Mouse (Mus musculus): Measurements from ENCODE around the gene Mgrn1.

Mgrn1 gene

GRCm38 (mm10) chr16:4916608-4917007 is 30.6 kb downstream of the Mgrn1 start:
- no peaks in the 10 kb centered on the region for H3K27me3 ChIP-seq (ENCODE audit: insufficient read depth, low read length)
- H3K4me3 ChIP-seq (replicated peaks; ENCODE audit: low read length): no peak overlapping the region
- peaks cover 84% of the 10 kb centered on the region for H3K36me3 ChIP-seq (ENCODE audit: insufficient read depth, low read length)
- peaks cover 42% of the 10 kb centered on the region for H3K4me1 ChIP-seq (replicated peaks; ENCODE audit: low read depth, low read length)
- no peaks in the 10 kb centered on the region for H3K9me3 ChIP-seq (ENCODE audit: low read length)
- TF ChIP-seq NANOG (IDR thresholded peaks at IDR 0.05; ENCODE audit: borderline replicate concordance, low read length): no peak
- no peak for TF ChIP-seq CTCF (conservative IDR thresholded peaks at IDR 0.05; ENCODE audit: low read length)
- TF ChIP-seq POU5F1 (IDR thresholded peaks at IDR 0.05; ENCODE audit: borderline replicate concordance, low read length): no peak

GRCm38 (mm10) chr16:4920556-4920955 is 34.5 kb downstream of the Mgrn1 start:
- Histone ChIP-seq H3K36me3 (ENCODE audit: insufficient read depth, low read length) (peaks cover 90% of the 10 kb centered on the region), H3K4me3 (replicated peaks; ENCODE audit: low read length) (no peak overlapping the region), H3K4me1 (replicated peaks; ENCODE audit: low read depth, low read length) (peaks cover 12% of the 10 kb centered on the region), H3K27me3 (ENCODE audit: insufficient read depth, low read length) (no peaks in the 10 kb centered on the region), H3K9me3 (ENCODE audit: low read length) (no peaks in the 10 kb centered on the region)
- no peak for TF ChIP-seq POU5F1 (IDR thresholded peaks at IDR 0.05; ENCODE audit: borderline replicate concordance, low read length)
- TF ChIP-seq CTCF (conservative IDR thresholded peaks at IDR 0.05; ENCODE audit: low read length): no peak

GRCm38 (mm10) chr16:4922481-4922880 is 36.4 kb downstream of the Mgrn1 start:
- Histone ChIP-seq H3K36me3 (ENCODE audit: insufficient read depth, low read length) (peaks cover 93% of the 10 kb centered on the region), H3K4me3 (replicated peaks; ENCODE audit: low read length) (no peak overlapping the region), H3K9me3 (ENCODE audit: low read length) (no peaks in the 10 kb centered on the region), H3K4me1 (replicated peaks; ENCODE audit: low read depth, low read length) (no peaks in the 10 kb centered on the region), H3K27me3 (ENCODE audit: insufficient read depth, low read length) (no peaks in the 10 kb centered on the region)
- TF ChIP-seq POU5F1 (IDR thresholded peaks at IDR 0.05; ENCODE audit: borderline replicate concordance, low read length): no peak
- TF ChIP-seq CTCF (conservative IDR thresholded peaks at IDR 0.05; ENCODE audit: low read length): no peak
- TF ChIP-seq NANOG (IDR thresholded peaks at IDR 0.05; ENCODE audit: borderline replicate concordance, low read length): no peak

- Histone ChIP-seq H3K27me3 (ENCODE audit: insufficient read depth, low read length) (no peaks in the 10 kb centered on the region), H3K4me1 (replicated peaks; ENCODE audit: low read depth, low read length) (no peaks in the 10 kb centered on the region), H3K9me3 (ENCODE audit: low read length) (no peaks in the 10 kb centered on the region), H3K36me3 (ENCODE audit: insufficient read depth, low read length) (peaks cover 96% of the 10 kb centered on the region), H3K4me3 (replicated peaks; ENCODE audit: low read length) (no peak overlapping the region)
- TF ChIP-seq POU5F1 (IDR thresholded peaks at IDR 0.05; ENCODE audit: borderline replicate concordance, low read length): no peak
- TF ChIP-seq CTCF (conservative IDR thresholded peaks at IDR 0.05; ENCODE audit: low read length): no peak
- no peak for TF ChIP-seq NANOG (IDR thresholded peaks at IDR 0.05; ENCODE audit: borderline replicate concordance, low read length)
Measured at GRCm38 (mm10) chr16:4923996-4924395, 37.9 kb downstream of the Mgrn1 start.

GRCm38 (mm10) chr16:4927967-4928366 is 41.9 kb downstream of the Mgrn1 start:
- Histone ChIP-seq H3K27me3 (ENCODE audit: insufficient read depth, low read length) (no peaks in the 10 kb centered on the region), H3K4me3 (replicated peaks; ENCODE audit: low read length) (no peak overlapping the region), H3K9me3 (ENCODE audit: low read length) (no peaks in the 10 kb centered on the region), H3K36me3 (ENCODE audit: insufficient read depth, low read length) (peaks cover 92% of the 10 kb centered on the region), H3K4me1 (replicated peaks; ENCODE audit: low read depth, low read length) (no peaks in the 10 kb centered on the region)
- TF ChIP-seq CTCF (conservative IDR thresholded peaks at IDR 0.05; ENCODE audit: low read length) (no peak), NANOG (IDR thresholded peaks at IDR 0.05; ENCODE audit: borderline replicate concordance, low read length) (no peak), POU5F1 (IDR thresholded peaks at IDR 0.05; ENCODE audit: borderline replicate concordance, low read length) (no peak)

GRCm38 (mm10) chr16:4928474-4928873 is 42.4 kb downstream of the Mgrn1 start:
- no peak overlapping the region for H3K4me3 ChIP-seq (replicated peaks; ENCODE audit: low read length)
- no peak for TF ChIP-seq NANOG (IDR thresholded peaks at IDR 0.05; ENCODE audit: borderline replicate concordance, low read length)
- no peak for TF ChIP-seq CTCF (conservative IDR thresholded peaks at IDR 0.05; ENCODE audit: low read length)
- TF ChIP-seq POU5F1 (IDR thresholded peaks at IDR 0.05; ENCODE audit: borderline replicate concordance, low read length): no peak
- H3K36me3 ChIP-seq (ENCODE audit: insufficient read depth, low read length): peaks cover 92% of the 10 kb centered on the region
- no peaks in the 10 kb centered on the region for H3K9me3 ChIP-seq (ENCODE audit: low read length)
- no peaks in the 10 kb centered on the region for H3K4me1 ChIP-seq (replicated peaks; ENCODE audit: low read depth, low read length)
- H3K27me3 ChIP-seq (ENCODE audit: insufficient read depth, low read length): no peaks in the 10 kb centered on the region

- no peaks in the 10 kb centered on the region for H3K9me3 ChIP-seq (ENCODE audit: low read length)
- H3K27me3 ChIP-seq (ENCODE audit: insufficient read depth, low read length): no peaks in the 10 kb centered on the region
- H3K36me3 ChIP-seq (ENCODE audit: insufficient read depth, low read length): peaks cover 89% of the 10 kb centered on the region
- no peaks in the 10 kb centered on the region; the same call in 1 of the 2 replicates for H3K4me1 ChIP-seq (replicated peaks; ENCODE audit: low read depth, low read length)
- TF ChIP-seq POU5F1 (IDR thresholded peaks at IDR 0.05; ENCODE audit: borderline replicate concordance, low read length): no peak
- no peak for TF ChIP-seq NANOG (IDR thresholded peaks at IDR 0.05; ENCODE audit: borderline replicate concordance, low read length)
- TF ChIP-seq CTCF (conservative IDR thresholded peaks at IDR 0.05; ENCODE audit: low read length): no peak
- H3K4me3 ChIP-seq (replicated peaks; ENCODE audit: low read length): no peak overlapping the region
Measured at GRCm38 (mm10) chr16:4932429-4932828, 46.4 kb downstream of the Mgrn1 start.

GRCm38 (mm10) chr16:4935430-4935829 is 49.4 kb downstream of the Mgrn1 start:
- no peak for TF ChIP-seq CTCF (conservative IDR thresholded peaks at IDR 0.05; ENCODE audit: low read length)
- TF ChIP-seq POU5F1 (IDR thresholded peaks at IDR 0.05; ENCODE audit: borderline replicate concordance, low read length): no peak
- no peak for TF ChIP-seq NANOG (IDR thresholded peaks at IDR 0.05; ENCODE audit: borderline replicate concordance, low read length)

GRCm38 (mm10) chr16:4935931-4936703 is 50.1 kb downstream of the Mgrn1 start:
- Histone ChIP-seq H3K27me3 (ENCODE audit: insufficient read depth, low read length) (no peaks in the 10 kb centered on the region), H3K4me3 (replicated peaks; ENCODE audit: low read length) (no peak overlapping the region), H3K36me3 (ENCODE audit: insufficient read depth, low read length) (peaks cover 82% of the 10 kb centered on the region), H3K9me3 (ENCODE audit: low read length) (no peaks in the 10 kb centered on the region), H3K4me1 (replicated peaks; ENCODE audit: low read depth, low read length) (peaks cover 24% of the 10 kb centered on the region)
- no peak for TF ChIP-seq NANOG (IDR thresholded peaks at IDR 0.05; ENCODE audit: borderline replicate concordance, low read length)
- TF ChIP-seq CTCF (conservative IDR thresholded peaks at IDR 0.05; ENCODE audit: low read length): no peak
- TF ChIP-seq POU5F1 (IDR thresholded peaks at IDR 0.05; ENCODE audit: borderline replicate concordance, low read length): no peak

More at GRCm38 (mm10) chr16:4935430-4935829, 49.4 kb downstream of the Mgrn1 start:
- Histone ChIP-seq H3K9me3 (ENCODE audit: low read length) (no peaks in the 10 kb centered on the region), H3K4me1 (replicated peaks; ENCODE audit: low read depth, low read length) (peaks cover 17% of the 10 kb centered on the region), H3K36me3 (ENCODE audit: insufficient read depth, low read length) (peaks cover 82% of the 10 kb centered on the region), H3K4me3 (replicated peaks; ENCODE audit: low read length) (no peak overlapping the region), H3K27me3 (ENCODE audit: insufficient read depth, low read length) (no peaks in the 10 kb centered on the region)
